Mouse (Mus musculus) fat pad, adult 2 months (tissue): ENCODE data around the gene Myocos.

Source experiments
- DNase-seq: peaks from one replicate; pipeline ENCODE4 v3.0.0-alpha.2; 2011; ENCODE audit warnings: low read depth, low spot score; ENCODE audit errors: extremely low read depth

Myocos gene

DNA sequence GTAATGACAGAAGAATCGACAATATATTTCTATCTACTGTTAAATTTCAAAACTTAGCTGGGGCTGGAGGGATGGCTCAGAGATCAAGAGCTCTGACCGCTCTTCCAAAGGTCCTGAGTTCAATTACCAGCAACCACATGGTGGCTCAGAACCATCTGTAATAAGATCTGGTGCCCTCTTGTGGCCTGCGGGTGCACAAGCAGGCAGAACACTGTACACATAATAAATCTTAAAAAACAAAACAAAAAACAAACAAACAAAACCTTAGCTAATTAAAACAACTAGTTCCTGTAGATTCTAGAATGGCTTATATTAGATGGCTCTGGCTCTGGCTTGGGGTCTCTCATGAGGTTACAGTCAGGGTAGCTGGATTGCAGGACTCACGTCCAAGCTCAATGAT, 37.5 kb downstream of the Myocos start:
- no peak for DNase-seq

- no peak for DNase-seq
These were observed 42.5 kb downstream of the Myocos start for GRCm38 (mm10) chr1:162615511-162615910.

GRCm38 (mm10) chr1:162611191-162611590, 46.8 kb downstream of the Myocos start:
- no peak for DNase-seq

DNA sequence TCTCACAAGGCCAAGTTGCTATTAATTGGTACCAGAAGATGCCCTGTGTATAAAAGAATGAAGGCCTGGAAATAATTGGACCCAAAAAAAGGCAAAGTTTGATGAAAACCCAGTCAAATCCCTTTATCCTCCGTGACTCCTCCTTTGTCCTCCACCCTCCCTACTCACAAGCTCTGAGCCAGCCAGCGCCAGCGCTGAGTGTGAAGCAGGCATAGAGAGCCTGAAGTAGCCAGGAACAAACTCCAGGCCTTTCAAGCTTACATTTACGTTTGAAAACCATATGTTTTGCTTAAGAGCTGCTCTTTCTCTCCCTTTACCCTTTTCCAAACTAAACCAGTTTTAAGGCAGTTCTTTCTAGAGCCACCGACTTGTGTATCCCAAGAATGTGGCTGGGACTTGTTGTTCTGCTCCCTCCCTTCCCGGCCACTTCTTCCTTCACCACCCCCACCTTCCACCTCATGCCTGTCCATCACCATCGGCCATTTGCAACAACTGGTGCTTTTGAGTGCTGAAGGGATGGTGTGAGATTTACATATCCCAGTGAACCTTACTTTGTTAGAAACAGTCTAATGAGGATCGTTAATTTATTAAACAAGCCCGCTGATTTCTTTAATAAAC, 48.3 kb downstream of the Myocos start:
- no peak for DNase-seq

DNA sequence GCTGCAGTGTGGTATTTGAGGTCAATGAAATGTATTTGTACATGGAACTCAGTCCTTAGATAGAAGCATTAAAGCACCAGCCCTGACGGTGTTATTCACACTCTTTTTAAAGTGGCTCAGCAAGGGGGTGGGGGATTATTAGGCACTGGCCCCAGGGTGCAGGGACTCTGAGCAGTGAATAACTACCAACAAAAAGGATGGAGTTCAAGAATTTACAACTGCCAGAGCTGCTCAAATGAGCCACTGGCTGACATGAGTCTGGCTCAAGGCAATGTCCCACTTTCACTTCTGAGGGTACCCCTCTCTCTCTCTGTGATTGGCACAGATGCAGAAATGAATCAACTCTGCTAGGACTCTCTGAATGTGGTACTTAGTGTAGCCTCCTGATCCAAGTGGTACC, 49.9 kb downstream of the Myocos start:
- no peak for DNase-seq

DNA sequence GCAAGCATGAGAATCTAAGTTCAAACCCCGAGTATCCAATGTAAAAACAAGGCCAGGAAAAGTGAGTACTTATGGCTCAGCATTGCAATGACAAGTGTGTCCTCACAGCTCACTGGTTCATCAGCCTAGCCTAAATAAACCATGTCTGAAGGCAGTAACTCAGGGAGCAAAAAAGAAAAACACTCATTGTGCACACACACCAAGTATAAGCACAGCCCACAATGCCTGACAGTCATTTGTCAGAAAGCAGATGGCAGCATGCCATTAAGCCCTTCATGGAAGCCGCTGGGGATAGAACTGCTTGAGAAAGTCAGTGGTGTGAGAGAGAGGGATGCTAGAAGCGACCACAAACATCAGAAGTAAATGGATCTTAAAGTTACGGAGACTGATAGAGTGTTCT, 56.7 kb downstream of the Myocos start:
- DNase-seq: no peak

GRCm38 (mm10) chr1:162599617-162600016, 58.4 kb downstream of the Myocos start:
- DNase-seq: no peak

DNA sequence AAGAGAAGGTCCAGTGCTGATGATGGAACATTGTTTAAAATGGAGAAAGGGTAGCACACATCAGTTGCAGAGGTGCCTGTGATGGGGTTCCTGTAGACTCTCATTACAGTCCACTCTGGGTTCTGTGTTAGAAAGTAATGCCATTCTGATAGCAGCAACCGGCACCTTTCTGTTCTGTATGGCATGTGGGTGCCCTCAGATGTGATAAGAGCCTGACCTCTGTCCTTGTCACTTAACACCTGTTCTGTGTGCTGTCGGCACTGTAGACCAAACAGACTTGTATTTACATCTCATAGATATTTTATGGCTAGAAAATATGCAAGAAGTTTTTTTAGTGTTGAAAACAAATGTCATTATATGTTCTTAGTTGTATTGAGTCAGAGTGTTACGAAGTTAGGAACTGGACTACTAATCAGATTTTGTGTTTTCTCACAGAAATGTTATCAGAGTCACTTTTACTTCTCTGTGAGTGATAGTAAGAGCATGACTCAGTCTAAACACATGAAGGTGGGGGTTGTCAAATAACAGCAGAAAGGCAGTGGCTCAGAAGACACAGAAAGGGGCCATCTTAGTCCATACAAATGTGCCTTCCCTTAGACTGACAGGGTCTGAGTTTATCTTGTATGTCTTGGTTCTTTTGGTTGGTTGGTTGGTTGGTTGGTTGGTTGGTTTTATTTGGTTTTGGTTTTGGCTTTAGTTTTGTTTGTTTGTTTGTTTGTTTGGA, 60.5 kb downstream of the Myocos start:
- DNase-seq: no peak
